Mouse (Mus musculus) stomach, postnatal 0 days (tissue): ENCODE data around the gene Tnik. TPM values are rescaled to one million over a fixed set of nuclear protein-coding genes. Genes with fewer than 3 reads are reported as not detected.

Experiments used
- ATAC-seq: fragments of 200-750 bp; cut with Nextera tagmentation; 2 replicates; pipeline ENCODE4 v1.8.0; 2017; ENCODE audit not compliant: low FRiP score, low TSS enrichment
- DNase-seq: peaks from one replicate; pipeline ENCODE4 v3.0.0-alpha.2; 2016; ENCODE audit warnings: low spot score
- H3K27ac ChIP-seq: fragments of 300-500 bp; sonication (generic); replicated peaks from 2 replicates; pipeline ENCODE4 v1.5.1; 2014; ENCODE audit warnings: mild to moderate bottlenecking, control low read depth
- H3K27me3 ChIP-seq: fragments of 300-500 bp; sonication (generic); 2 replicates; pipeline ENCODE4 v1.6.1; 2014; ENCODE audit warnings: low read length; ENCODE audit not compliant: control insufficient read depth, insufficient read depth
- H3K36me3 ChIP-seq: fragments of 300-500 bp; sonication (generic); 2 replicates; pipeline ENCODE4 v1.6.1; 2014; ENCODE audit warnings: low read length, mixed read lengths; ENCODE audit not compliant: control insufficient read depth, insufficient read depth
- H3K4me1 ChIP-seq: fragments of 300-500 bp; sonication (generic); replicated peaks from 2 replicates; pipeline ENCODE4 v1.6.1; 2014; ENCODE audit warnings: antibody characterized with exemption; ENCODE audit not compliant: control insufficient read depth, insufficient read depth
- H3K4me2 ChIP-seq: fragments of 300-500 bp; sonication (generic); replicated peaks from 2 replicates; pipeline ENCODE4 v1.6.1; 2014; ENCODE audit warnings: low read depth, mild to moderate bottlenecking, control low read depth, moderate library complexity
- H3K4me3 ChIP-seq: fragments of 300-500 bp; sonication (generic); 2 replicates; pipeline ENCODE4 v1.5.1; 2014; ENCODE audit warnings: low read depth, low read length, control low read depth
- H3K9ac ChIP-seq: fragments of 300-500 bp; sonication (generic); 2 replicates; pipeline ENCODE4 v1.6.1; 2014; ENCODE audit warnings: mild to moderate bottlenecking, low read length, control low read depth, mixed read lengths
- H3K9me3 ChIP-seq: fragments of 300-500 bp; sonication (generic); 2 replicates; pipeline ENCODE4 v1.6.1; 2016; ENCODE audit warnings: low read length; ENCODE audit not compliant: control insufficient read depth
- CTCF ChIP-seq: IDR thresholded peaks from 2 replicates; pipeline ENCODE4 v1.5.1; 2016; ENCODE audit warnings: antibody characterized with exemption, low read depth, mild to moderate bottlenecking, moderate library complexity
- EP300 ChIP-seq: optimal IDR thresholded peaks from 2 replicates; pipeline ENCODE3; 2016; ENCODE audit warnings: antibody characterized with exemption
- WGBS: fragments of 180-500 bp; shearing (Covaris S2); extraction: QIAGEN DNeasy Blood & Tissue Kit; methylation state at CpG from one replicate; pipeline ENCODE4 v1.1.7; 2014; 5-methylcytosine and 5-hydroxymethylcytosine counted together
- polyA plus RNA-seq: library from polyadenylated mRNA; unstranded; fragments of >200 nt; fragmentation: Nextera tagmentation; extraction: Ambion mirVana; gene quantifications from 2 replicates; pipeline ENCODE4 v1.2.1, GENCODE M21; 2015

Gene Tnik
- polyA plus RNA-seq, 1 experiment from 2014 or later: 4.6 TPM

GRCm38 (mm10) chr3:28681866-28682265 is 418.9 kb downstream of the Tnik start:
- no peak overlapping the region for H3K27ac ChIP-seq
- no peaks in the 10 kb centered on the region for H3K4me1 ChIP-seq
- TF ChIP-seq EP300 (no peak), CTCF (no peak)
- no peak overlapping the region for H3K4me3 ChIP-seq
- no peaks in the 10 kb centered on the region for H3K27me3 ChIP-seq
- H3K4me2 ChIP-seq: no peak overlapping the region
- no peak for ATAC-seq
- WGBS: 34% methylated on average over 6 of the region's 6 CpGs
- H3K36me3 ChIP-seq: no peaks in the 10 kb centered on the region
- DNase-seq: peak; percentile 7
- H3K9ac ChIP-seq: no peak overlapping the region
- H3K9me3 ChIP-seq: no peaks in the 10 kb centered on the region

GRCm38 (mm10) chr3:28682411-28682810 is 419.4 kb downstream of the Tnik start:
- Histone ChIP-seq H3K27ac (no peak overlapping the region), H3K36me3 (no peaks in the 10 kb centered on the region), H3K4me1 (no peaks in the 10 kb centered on the region), H3K9ac (no peak overlapping the region), H3K27me3 (no peaks in the 10 kb centered on the region), H3K9me3 (no peaks in the 10 kb centered on the region), H3K4me3 (no peak overlapping the region), H3K4me2 (no peak overlapping the region)
- 70% methylated on average over 3 of the region's 3 CpGs for WGBS
- no peak for DNase-seq
- TF ChIP-seq CTCF (no peak), EP300 (no peak)
- no peak for ATAC-seq

- Histone ChIP-seq H3K4me2 (no peak overlapping the region), H3K4me1 (no peaks in the 10 kb centered on the region), H3K36me3 (no peaks in the 10 kb centered on the region), H3K27me3 (no peaks in the 10 kb centered on the region), H3K9me3 (no peaks in the 10 kb centered on the region), H3K4me3 (no peak overlapping the region), H3K27ac (no peak overlapping the region), H3K9ac (no peak overlapping the region)
- ATAC-seq (no peak), DNase-seq (peak; percentile 4)
- TF ChIP-seq CTCF (no peak), EP300 (no peak)
- WGBS: 61% methylated on average over 2 of the region's 2 CpGs
Measured at GRCm38 (mm10) chr3:28685510-28685909, 422.5 kb downstream of the Tnik start.

- Histone ChIP-seq H3K27ac (no peak overlapping the region), H3K9me3 (no peaks in the 10 kb centered on the region), H3K4me3 (no peak overlapping the region), H3K27me3 (no peaks in the 10 kb centered on the region), H3K4me1 (no peaks in the 10 kb centered on the region), H3K9ac (no peak overlapping the region), H3K4me2 (no peak overlapping the region), H3K36me3 (no peaks in the 10 kb centered on the region)
- 82% methylated on average over 5 of the region's 5 CpGs for WGBS
- TF ChIP-seq CTCF (no peak), EP300 (no peak)
- ATAC-seq (no peak), DNase-seq (peak; percentile 6)
Measured at GRCm38 (mm10) chr3:28694811-28695210, 431.8 kb downstream of the Tnik start.

GRCm38 (mm10) chr3:28695608-28696007 is 432.6 kb downstream of the Tnik start:
- Histone ChIP-seq H3K27me3 (no peaks in the 10 kb centered on the region), H3K4me2 (no peak overlapping the region), H3K36me3 (no peaks in the 10 kb centered on the region), H3K4me1 (no peaks in the 10 kb centered on the region), H3K27ac (no peak overlapping the region), H3K9ac (no peak overlapping the region), H3K9me3 (no peaks in the 10 kb centered on the region), H3K4me3 (no peak overlapping the region)
- TF ChIP-seq CTCF: no peak
- no peak for TF ChIP-seq EP300
- DNase-seq (peak; percentile 17), ATAC-seq (no peak)
- WGBS: 52% methylated on average over 13 of the region's 13 CpGs

GRCm38 (mm10) chr3:28696162-28696561 is 433.1 kb downstream of the Tnik start:
- H3K27me3 ChIP-seq: no peaks in the 10 kb centered on the region
- H3K9ac ChIP-seq: no peak overlapping the region
- peak; percentile 5 for DNase-seq
- no peak overlapping the region for H3K4me2 ChIP-seq
- WGBS: 59% methylated on average over 10 of the region's 10 CpGs
- no peak for TF ChIP-seq CTCF
- TF ChIP-seq EP300: no peak
- ATAC-seq: 0 out of 2 replicates have a peak, but pooled peaks have one; percentile 18
- H3K36me3 ChIP-seq: no peaks in the 10 kb centered on the region
- H3K4me1 ChIP-seq: no peaks in the 10 kb centered on the region
- H3K27ac ChIP-seq: no peak overlapping the region
- no peak overlapping the region for H3K4me3 ChIP-seq
- H3K9me3 ChIP-seq: no peaks in the 10 kb centered on the region
